Comparison of ENCODE assay signal across 33 mouse cellular contexts in genomic region chr6:42756104-42756503, GRCm38 (mm10). TPM values are rescaled to one million over a fixed set of nuclear protein-coding genes. Genes with fewer than 3 reads are reported as not detected.
"Had no signal": no experiment of that assay in that cellular context is flagged by ENCODE, and none has a peak within 500 bp of the region (broad histone marks: within the 10 kb centered on the region; RNA-seq: fewer than 3 reads in every experiment).

TSS of gene Olfr38 (plus strand) at chr6:42756404.

- H3K4me2 ChIP-seq: embryonic facial prominence, embryonic 12.5 days; embryonic facial prominence, embryonic 13.5 days; embryonic facial prominence, embryonic 15.5 days; forebrain, embryonic 12.5 days; forebrain, embryonic 13.5 days; forebrain, embryonic 15.5 days had no signal

- H3K27me3 ChIP-seq: embryonic facial prominence, embryonic 12.5 days; embryonic facial prominence, embryonic 13.5 days; embryonic facial prominence, embryonic 15.5 days; forebrain, embryonic 12.5 days; forebrain, embryonic 13.5 days; forebrain, embryonic 15.5 days had no signal

- H3K4me3 ChIP-seq: embryonic facial prominence, embryonic 12.5 days; embryonic facial prominence, embryonic 13.5 days; embryonic facial prominence, embryonic 15.5 days; erythroblast, embryonic 14.5 days; forebrain, embryonic 10.5 days; forebrain, embryonic 12.5 days; forebrain, embryonic 13.5 days; forebrain, embryonic 15.5 days; gastrocnemius, adult 2 months; heart, adult 2 months; heart, embryonic 10.5 days had no signal

- H3K36me3 ChIP-seq: embryonic facial prominence, embryonic 12.5 days; embryonic facial prominence, embryonic 13.5 days; embryonic facial prominence, embryonic 15.5 days; forebrain, embryonic 10.5 days; forebrain, embryonic 12.5 days; forebrain, embryonic 15.5 days; heart, embryonic 10.5 days had no signal

- H3K9ac ChIP-seq: embryonic facial prominence, embryonic 12.5 days; embryonic facial prominence, embryonic 13.5 days; embryonic facial prominence, embryonic 15.5 days; forebrain, embryonic 12.5 days; forebrain, embryonic 13.5 days; forebrain, embryonic 15.5 days; forebrain, postnatal 0 days had no signal

- H3K4me1 ChIP-seq: embryonic facial prominence, embryonic 12.5 days; embryonic facial prominence, embryonic 13.5 days; embryonic facial prominence, embryonic 15.5 days; forebrain, embryonic 10.5 days; forebrain, embryonic 12.5 days; forebrain, embryonic 13.5 days; forebrain, embryonic 15.5 days; heart, embryonic 10.5 days had no signal

- ATAC-seq: forebrain, embryonic 13.5 days; forebrain, embryonic 14.5 days; forebrain, embryonic 15.5 days; forebrain, embryonic 16.5 days; forebrain, postnatal 0 days had no signal

- H3K9me3 ChIP-seq: embryonic facial prominence, embryonic 12.5 days; embryonic facial prominence, embryonic 13.5 days; embryonic facial prominence, embryonic 15.5 days; forebrain, embryonic 10.5 days; forebrain, embryonic 12.5 days; forebrain, embryonic 13.5 days; forebrain, embryonic 15.5 days; heart, embryonic 10.5 days had no signal

- DNase-seq: cerebellum, adult 8-10 months; cerebellum, adult 9-10 months; cerebellum, adult 9-11 months; cerebellum, postnatal 10 days; cerebellum, postnatal 14 days; cerebellum, postnatal 25 days; cerebellum, postnatal 36 days; embryo, embryonic 11 days; forebrain, postnatal 0 days; gastrocnemius, adult 2 months; gastrocnemius, postnatal 10 days; gastrocnemius, postnatal 14 days; gastrocnemius, postnatal 25 days; gastrocnemius, postnatal 36 days; heart, adult 11 months; heart, adult 18-20 months; heart, adult 2 months had no signal

- H3K27ac ChIP-seq: embryonic facial prominence, embryonic 12.5 days; embryonic facial prominence, embryonic 13.5 days; embryonic facial prominence, embryonic 15.5 days; forebrain, embryonic 10.5 days; forebrain, embryonic 12.5 days; forebrain, embryonic 13.5 days; forebrain, embryonic 15.5 days; gastrocnemius, adult 2 months; heart, adult 2 months; heart, embryonic 10.5 days had no signal

RNA-seq across cellular contexts. Expression of gene Olfr38, which starts in this region (rescaled TPM):
- polyA plus RNA-seq: cortical plate, adult 2 months; embryonic facial prominence, embryonic 11.5 days; embryonic facial prominence, embryonic 12.5 days; embryonic facial prominence, embryonic 13.5 days; embryonic facial prominence, embryonic 15.5 days; erythroblast, embryonic 14.5 days; forebrain, embryonic 10.5 days; forebrain, embryonic 11.5 days; forebrain, embryonic 12.5 days; forebrain, embryonic 13.5 days; forebrain, embryonic 14.5 days; forebrain, embryonic 15.5 days; forebrain, embryonic 16.5 days; forebrain, postnatal 0 days; frontal cortex, adult 2 months; gonadal fat pad, adult 2 months; heart, adult 2 months; heart, embryonic 10.5 days had no signal
